Mouse (Mus musculus): ENCODE results near the gene Asic1. TPM values are rescaled to one million over a fixed set of nuclear protein-coding genes. Genes with fewer than 3 reads are reported as not detected.

Gene Asic1
- polyA plus RNA-seq, 1 experiment from 2014 or later = 48.6 TPM

DNA sequence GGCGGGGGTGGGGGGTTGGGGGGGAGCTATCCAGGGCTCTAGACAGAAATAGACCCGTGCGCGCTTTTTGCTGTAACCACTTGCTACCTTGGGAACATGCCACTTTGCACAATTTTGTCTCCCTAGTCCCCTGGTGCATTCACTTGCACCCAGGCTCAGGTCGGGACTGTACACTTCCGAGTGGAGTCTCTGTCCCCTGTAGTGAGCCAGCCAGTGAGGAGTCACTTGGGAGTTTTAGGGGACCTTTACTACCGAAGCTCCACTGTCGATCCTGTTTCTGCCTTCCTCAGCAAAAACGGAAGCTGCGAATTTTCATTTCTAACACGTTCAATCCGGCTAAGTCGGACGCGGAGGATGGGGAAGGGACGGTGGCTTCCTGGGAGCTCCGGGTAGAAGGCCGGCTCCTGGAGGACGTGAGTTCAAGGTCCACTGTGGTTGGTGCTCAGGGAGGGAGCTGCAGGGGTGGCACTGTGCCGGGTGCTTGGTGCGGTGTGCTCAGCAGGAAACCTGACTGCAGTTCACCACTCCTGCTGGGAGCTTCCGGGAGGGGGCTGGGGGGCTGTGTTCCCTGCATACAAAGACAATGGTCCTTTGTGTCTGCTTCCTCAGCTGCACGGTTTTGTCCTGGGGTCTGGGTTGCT lies 34.0 kb downstream of the Asic1 start:
- peak overlapping the region; percentile 85 for H3K4me3 ChIP-seq
- H3K9me3 ChIP-seq (replicated peaks) = no peaks in the 10 kb centered on the region
- peak overlapping the region; percentile 95 for H3K9ac ChIP-seq
- WGBS = 19% methylated on average over 23 of the region's 23 CpGs
- H3K27ac ChIP-seq = peak overlapping the region; percentile 99
- peak overlapping the region; percentile 89 for H3K4me2 ChIP-seq (replicated peaks)
- H3K27me3 ChIP-seq = no peaks in the 10 kb centered on the region
- no peak for ATAC-seq (ENCODE audit: low FRiP score)
- peaks cover 55% of the 10 kb centered on the region for H3K36me3 ChIP-seq
- H3K4me1 ChIP-seq = peaks cover 29% of the 10 kb centered on the region

- Histone ChIP-seq H3K4me1 (peaks cover 29% of the 10 kb centered on the region), H3K27ac (peak overlapping the region; percentile 99), H3K36me3 (peaks cover 57% of the 10 kb centered on the region), H3K9ac (peak overlapping the region; percentile 95), H3K9me3 (replicated peaks) (no peaks in the 10 kb centered on the region), H3K4me2 (replicated peaks) (peak overlapping the region; percentile 89), H3K27me3 (no peaks in the 10 kb centered on the region), H3K4me3 (peak overlapping the region; percentile 85)
- ATAC-seq (ENCODE audit: low FRiP score) = no peak
- WGBS = 27% methylated on average over 7 of the region's 7 CpGs
These were observed 34.7 kb downstream of the Asic1 start for GRCm38 (mm10) chr15:99704881-99705280.

DNA sequence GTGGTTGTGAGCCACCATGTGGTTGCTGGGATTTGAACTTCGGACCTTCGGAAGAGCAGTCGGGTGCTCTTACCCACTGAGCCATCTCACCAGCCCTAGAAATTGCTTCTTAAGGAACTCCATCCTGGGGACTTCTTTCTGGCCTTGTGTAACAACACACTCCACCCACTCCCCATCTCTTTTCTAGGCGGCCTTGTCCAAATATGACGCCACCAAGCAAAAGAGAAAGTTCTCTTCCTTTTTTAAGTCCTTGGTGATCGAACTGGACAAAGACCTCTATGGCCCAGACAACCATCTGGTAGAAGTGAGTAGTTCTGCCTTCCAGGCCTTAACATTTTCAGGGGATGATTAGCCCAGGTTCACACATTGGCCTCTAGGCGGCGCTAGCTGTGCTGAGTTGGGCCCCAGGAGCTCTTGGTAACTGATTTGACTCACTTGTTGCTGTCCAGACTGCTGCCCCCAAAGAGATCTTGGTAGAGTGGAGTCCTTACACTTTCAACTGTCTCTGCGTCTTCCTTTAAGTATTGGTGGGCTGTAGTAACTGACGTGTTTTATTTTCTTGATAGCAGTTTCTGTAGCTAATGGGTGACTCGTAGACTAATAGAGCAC lies 35.4 kb downstream of the Asic1 start, which contains the start of gene Gm17349:
Gm17349 (minus strand) TSS at position 51 of the 609 bp plus-strand sequence.
- Histone ChIP-seq H3K36me3 (peaks cover 58% of the 10 kb centered on the region), H3K4me1 (peaks cover 29% of the 10 kb centered on the region), H3K27me3 (no peaks in the 10 kb centered on the region), H3K27ac (peak within 1 kb of the TSS; percentile 99), H3K4me2 (replicated peaks) (peak within 1 kb of the TSS; percentile 89), H3K9me3 (replicated peaks) (no peaks in the 10 kb centered on the region), H3K4me3 (peak within 1 kb of the TSS; percentile 85), H3K9ac (peak within 1 kb of the TSS; percentile 95)
- ATAC-seq (ENCODE audit: low FRiP score) = no peak
- WGBS = 63% methylated on average over 11 of the region's 11 CpGs

- ATAC-seq (ENCODE audit: low FRiP score) = no peak
- 98% methylated on average over 13 of the region's 13 CpGs for WGBS
- no peak overlapping the region for H3K4me3 ChIP-seq
- H3K4me2 ChIP-seq (replicated peaks) = no peak overlapping the region
- no peaks in the 10 kb centered on the region for H3K27me3 ChIP-seq
- peaks cover 24% of the 10 kb centered on the region for H3K4me1 ChIP-seq
- peaks cover 85% of the 10 kb centered on the region for H3K36me3 ChIP-seq
- no peak overlapping the region for H3K9ac ChIP-seq
- H3K27ac ChIP-seq = no peak overlapping the region
- H3K9me3 ChIP-seq (replicated peaks) = no peaks in the 10 kb centered on the region
These were observed 38.0 kb downstream of the Asic1 start for GRCm38 (mm10) chr15:99708176-99708575.

DNA sequence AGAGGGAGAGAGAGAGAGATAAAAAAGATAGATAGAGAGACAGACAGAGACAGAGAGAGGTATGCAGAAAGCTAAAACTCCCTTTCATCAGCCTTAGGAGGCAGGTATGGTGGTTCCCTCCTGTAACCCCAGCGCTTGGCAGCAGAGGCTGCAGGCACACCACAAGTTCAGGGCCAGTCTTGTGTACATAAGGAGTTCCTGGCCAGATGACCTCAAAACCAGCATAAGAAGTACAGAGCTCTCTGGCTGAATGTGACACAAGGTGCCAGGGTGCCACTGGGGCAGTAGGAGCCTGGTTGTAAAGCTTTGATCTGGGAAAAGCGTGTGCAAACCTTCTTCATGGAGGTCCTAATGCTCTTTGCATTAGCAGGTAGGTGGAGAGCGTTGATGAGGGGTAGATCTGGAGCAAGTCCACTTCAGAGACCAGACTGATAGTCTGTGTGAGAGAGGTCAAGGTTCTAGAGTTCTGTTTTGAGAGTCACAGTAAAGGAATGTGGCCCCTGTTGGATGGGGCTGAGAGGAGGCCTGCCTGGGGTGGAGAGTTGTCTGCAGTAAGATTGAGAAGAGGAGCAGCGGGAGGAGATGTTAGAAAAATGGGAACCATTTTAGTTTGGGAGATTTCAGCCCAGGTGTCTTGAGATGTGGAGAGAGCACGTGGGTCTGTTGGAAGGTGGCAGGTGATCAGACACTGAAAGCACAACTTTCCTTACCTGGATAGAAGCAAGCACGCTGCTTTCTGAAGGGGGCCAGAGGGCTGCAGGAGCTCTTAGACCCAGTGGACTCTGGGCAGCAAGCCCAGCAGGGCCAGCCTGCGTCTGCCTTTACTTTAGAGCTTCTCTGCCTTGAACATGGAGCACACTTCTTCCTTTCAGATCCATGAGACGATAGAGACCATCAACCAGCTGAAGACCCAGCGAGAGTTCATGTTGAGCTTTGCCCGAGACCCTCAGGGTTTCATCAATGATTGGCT lies 40.3 kb downstream of the Asic1 start:
- no peak for ATAC-seq (ENCODE audit: low FRiP score)
- no peak overlapping the region for H3K9ac ChIP-seq
- 91% methylated on average over 10 of the region's 10 CpGs for WGBS

GRCm38 (mm10) chr15:99711491-99711890 lies 41.3 kb downstream of the Asic1 start:
- H3K4me1 ChIP-seq = peaks cover 17% of the 10 kb centered on the region
- WGBS = 73% methylated on average over 3 of the region's 3 CpGs
- no peak for ATAC-seq (ENCODE audit: low FRiP score)
- H3K4me3 ChIP-seq = no peak overlapping the region
- H3K27ac ChIP-seq = no peak overlapping the region
- peak overlapping the region; percentile 19; the same call in 1 of the 2 replicates for H3K9ac ChIP-seq
- no peak overlapping the region for H3K4me2 ChIP-seq (replicated peaks)
- H3K27me3 ChIP-seq = no peaks in the 10 kb centered on the region
- peaks cover 93% of the 10 kb centered on the region for H3K36me3 ChIP-seq
- no peaks in the 10 kb centered on the region for H3K9me3 ChIP-seq (replicated peaks)

More for the DNA sequence above, 40.3 kb downstream of the Asic1 start:
- no peak overlapping the region for H3K27ac ChIP-seq
- no peak overlapping the region for H3K4me3 ChIP-seq
- H3K27me3 ChIP-seq = no peaks in the 10 kb centered on the region
- H3K4me2 ChIP-seq (replicated peaks) = no peak overlapping the region
- peaks cover 94% of the 10 kb centered on the region for H3K36me3 ChIP-seq
- H3K4me1 ChIP-seq = peaks cover 11% of the 10 kb centered on the region
- no peaks in the 10 kb centered on the region for H3K9me3 ChIP-seq (replicated peaks)

- peaks cover 23% of the 10 kb centered on the region for H3K4me1 ChIP-seq
- ATAC-seq (ENCODE audit: low FRiP score) = no peak
- H3K4me2 ChIP-seq (replicated peaks) = no peak overlapping the region
- H3K27me3 ChIP-seq = no peaks in the 10 kb centered on the region
- no peak overlapping the region for H3K4me3 ChIP-seq
- H3K9ac ChIP-seq = no peak overlapping the region
- H3K9me3 ChIP-seq (replicated peaks) = no peaks in the 10 kb centered on the region
- peak overlapping the region; percentile 44; the same call in 1 of the 2 replicates for H3K27ac ChIP-seq
- WGBS = 71% methylated on average over 13 of the region's 13 CpGs
- H3K36me3 ChIP-seq = peaks cover 84% of the 10 kb centered on the region
These were observed 42.7 kb downstream of the Asic1 start for GRCm38 (mm10) chr15:99712666-99713559.

DNA sequence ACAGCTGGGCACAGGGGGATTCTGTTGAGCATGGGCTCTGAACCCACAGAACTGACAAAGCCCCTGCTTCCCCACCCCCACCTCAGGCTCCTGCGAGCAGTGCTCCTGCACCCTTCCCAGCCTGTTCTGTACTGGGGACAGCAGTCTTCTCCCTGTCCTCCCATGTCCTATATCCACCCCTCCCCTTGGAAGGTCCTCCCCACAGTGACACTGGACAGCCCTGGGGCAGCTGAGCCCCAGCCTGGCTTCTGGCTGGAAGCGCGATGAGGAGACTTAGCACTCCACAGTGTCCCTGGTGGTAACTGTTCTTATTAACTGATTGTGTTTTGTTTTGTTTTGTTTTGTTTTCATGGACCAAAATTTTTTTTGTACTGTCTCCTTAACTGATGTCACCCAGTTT lies 43.4 kb downstream of the Asic1 start:
- Histone ChIP-seq H3K4me2 (replicated peaks) (no peak overlapping the region), H3K27me3 (no peaks in the 10 kb centered on the region), H3K9ac (no peak overlapping the region), H3K27ac (peak overlapping the region; percentile 44; the same call in 1 of the 2 replicates), H3K9me3 (replicated peaks) (no peaks in the 10 kb centered on the region), H3K36me3 (peaks cover 83% of the 10 kb centered on the region), H3K4me1 (peaks cover 23% of the 10 kb centered on the region), H3K4me3 (no peak overlapping the region)
- WGBS = 80% methylated on average over 3 of the region's 3 CpGs
- ATAC-seq (ENCODE audit: low FRiP score) = no peak

- ATAC-seq (ENCODE audit: low FRiP score) = no peak
- Histone ChIP-seq H3K4me2 (replicated peaks) (no peak overlapping the region), H3K36me3 (peaks cover 83% of the 10 kb centered on the region), H3K9me3 (replicated peaks) (no peaks in the 10 kb centered on the region), H3K27me3 (no peaks in the 10 kb centered on the region), H3K9ac (no peak overlapping the region), H3K4me3 (no peak overlapping the region), H3K4me1 (peaks cover 23% of the 10 kb centered on the region), H3K27ac (peak overlapping the region; percentile 44)
- 67% methylated on average over 4 of the region's 4 CpGs for WGBS
These were observed 44.0 kb downstream of the Asic1 start for GRCm38 (mm10) chr15:99714206-99714605.

GRCm38 (mm10) chr15:99714858-99715257 lies 44.7 kb downstream of the Asic1 start:
- Histone ChIP-seq H3K4me3 (no peak overlapping the region), H3K27me3 (no peaks in the 10 kb centered on the region), H3K4me1 (peaks cover 23% of the 10 kb centered on the region), H3K27ac (peak overlapping the region; percentile 75; the same call in 1 of the 2 replicates), H3K9me3 (replicated peaks) (no peaks in the 10 kb centered on the region), H3K9ac (no peak overlapping the region), H3K4me2 (replicated peaks) (no peak overlapping the region), H3K36me3 (peaks cover 79% of the 10 kb centered on the region)
- WGBS = 54% methylated on average over 7 of the region's 7 CpGs
- peak; percentile 15; the same call in 1 of the 2 replicates for ATAC-seq (ENCODE audit: low FRiP score)

DNA sequence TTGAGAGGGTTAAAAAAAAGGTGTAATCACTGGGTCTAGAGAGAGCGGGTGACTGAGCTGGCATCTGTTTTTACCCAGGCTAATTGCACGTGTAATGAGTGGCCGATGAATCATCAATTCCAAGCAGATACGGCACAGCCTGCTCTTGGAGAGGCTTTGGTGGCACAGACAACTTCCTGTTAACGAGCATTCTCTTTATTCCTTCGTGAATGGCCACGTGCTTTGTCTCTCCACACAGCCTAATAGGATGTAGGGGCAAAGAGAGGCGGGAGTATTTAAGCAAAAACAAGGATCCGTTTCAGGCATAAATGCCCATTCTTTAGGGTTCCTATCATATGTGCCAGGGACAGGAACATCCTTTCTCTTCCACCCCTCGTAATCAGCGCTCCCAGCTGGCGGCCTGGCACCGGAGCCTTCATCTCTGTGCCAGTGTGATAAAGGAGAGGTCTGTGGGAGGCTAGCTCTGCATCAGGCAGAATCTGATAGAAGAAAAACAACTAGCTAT lies 45.2 kb downstream of the Asic1 start:
- no peak overlapping the region for H3K4me3 ChIP-seq
- H3K27ac ChIP-seq = peak overlapping the region; percentile 75
- H3K4me2 ChIP-seq (replicated peaks) = no peak overlapping the region
- no peak overlapping the region for H3K9ac ChIP-seq
- peaks cover 23% of the 10 kb centered on the region for H3K4me1 ChIP-seq
- H3K9me3 ChIP-seq (replicated peaks) = no peaks in the 10 kb centered on the region
- H3K27me3 ChIP-seq = no peaks in the 10 kb centered on the region
- H3K36me3 ChIP-seq = peaks cover 79% of the 10 kb centered on the region
- 74% methylated on average over 13 of the region's 13 CpGs for WGBS
- ATAC-seq (ENCODE audit: low FRiP score) = no peak

Measured in hindbrain, embryonic 12.5 days (tissue).